Mouse (Mus musculus) myocyte (in vitro differentiated cells): ENCODE measurements around the gene Ythdf2.

ENCODE experiments used
- CEBPB ChIP-seq: IDR thresholded peaks from 2 replicates; pipeline ENCODE4 v1.6.1; 2011; ENCODE audit warnings: mild to moderate bottlenecking, moderate library complexity; ENCODE audit not compliant: poor library complexity, insufficient read depth, severe bottlenecking
- MAX ChIP-seq: IDR thresholded peaks from one replicate; pipeline ENCODE4 v1.6.1; 2011; ENCODE audit warnings: low read depth, mild to moderate bottlenecking, control low read depth
- MYOG ChIP-seq, 3 experiments: IDR thresholded peaks; one replicate each; pipeline ENCODE4 v1.6.1; 2011; ENCODE audit warnings: control low read depth in 2 of 3, low read depth in 2 of 3, mild to moderate bottlenecking in 2 of 3; ENCODE audit not compliant: insufficient read length in 2 of 3, control insufficient read depth in 1 of 3, insufficient read depth in 1 of 3
- POLR2A ChIP-seq: IDR thresholded peaks from one replicate; pipeline ENCODE4 v1.6.1; 2011; ENCODE audit warnings: low read depth, mild to moderate bottlenecking, control low read depth, moderate library complexity; ENCODE audit not compliant: insufficient read length
- REST ChIP-seq: IDR thresholded peaks from one replicate; pipeline ENCODE4 v1.6.1; 2011; ENCODE audit warnings: mild to moderate bottlenecking, control low read depth, moderate library complexity; ENCODE audit not compliant: insufficient read depth, insufficient read length
- TCF12 ChIP-seq: IDR thresholded peaks from one replicate; pipeline ENCODE4 v1.6.1; 2011; ENCODE audit warnings: mild to moderate bottlenecking, control low read depth; ENCODE audit not compliant: poor library complexity, insufficient read depth, severe bottlenecking
- TCF3 ChIP-seq: IDR thresholded peaks from one replicate; pipeline ENCODE4 v1.6.1; 2011; ENCODE audit warnings: low read depth, control low read depth; ENCODE audit not compliant: insufficient read length

DNA sequence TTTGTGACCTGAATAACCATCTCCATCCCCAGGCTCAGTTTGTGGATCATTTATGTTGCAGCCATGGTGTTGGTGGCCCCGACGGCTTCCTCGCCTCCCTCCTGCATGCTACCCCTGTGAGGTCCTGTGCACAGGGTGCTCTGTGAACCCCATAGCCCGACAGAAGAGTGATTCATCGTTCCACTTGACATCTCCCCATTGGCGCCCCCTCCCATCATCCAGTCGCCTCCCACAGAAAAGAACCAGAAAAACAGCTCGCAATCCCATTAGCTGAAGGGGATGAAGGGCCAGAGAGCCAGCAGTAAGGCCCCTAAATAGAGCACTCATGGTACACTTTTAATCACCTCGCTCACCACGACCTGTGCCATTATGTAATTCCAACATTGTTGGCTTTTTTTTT, 35.6 kb downstream of the Ythdf2 start:
- TF ChIP-seq POLR2A (no peak), TCF12 (no peak), TCF3 (no peak), MAX (no peak), MYOG (IDR thresholded peaks at IDR 0.05; ENCODE audit: control insufficient read depth in 1 of 3, insufficient read depth in 1 of 3, insufficient read length in 2 of 3, low read depth in 2 of 3) (no peak), REST (no peak), CEBPB (no peak)
